Mouse (Mus musculus) thymus, postnatal 4 days (tissue): ENCODE results near the gene Phactr2.

Experiments used
- DNase-seq: peaks from one replicate; pipeline ENCODE4 v3.0.0; 2021

Phactr2 gene

GRCm38 (mm10) chr10:13323806-13324411 is 150.3 kb downstream of the Phactr2 start:
- peak; percentile 39 for DNase-seq

DNA sequence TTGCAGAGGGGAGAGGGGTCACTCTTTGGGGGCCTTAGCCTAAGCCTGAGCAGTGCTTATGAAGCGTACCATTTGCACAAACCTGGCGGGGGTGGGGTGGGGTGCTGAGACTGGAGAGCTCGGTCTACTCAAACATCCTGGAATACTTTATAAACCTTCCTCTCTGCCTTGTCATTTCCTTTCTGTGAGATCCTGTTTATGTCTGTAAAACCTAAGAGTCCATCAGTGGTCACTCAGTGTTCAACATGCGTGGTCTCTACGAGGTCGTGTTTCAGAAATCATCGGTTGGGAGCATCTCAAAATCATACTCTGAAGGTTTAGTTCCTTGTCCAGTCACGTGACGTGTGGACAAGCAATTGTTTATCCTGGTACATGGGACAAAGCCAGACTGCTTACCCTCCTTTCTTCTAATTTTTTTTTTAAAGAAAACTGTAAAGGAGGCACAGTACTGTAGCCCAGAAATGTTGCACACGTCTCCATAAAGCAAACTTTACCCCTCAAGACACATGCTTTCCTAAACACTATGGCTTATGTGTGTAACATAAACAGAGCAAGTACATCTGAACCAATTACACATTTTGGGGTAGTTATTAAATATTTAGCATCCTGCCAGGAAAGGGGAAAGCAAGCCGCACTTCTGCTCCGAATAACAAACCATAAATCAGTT is 150.9 kb downstream of the Phactr2 start:
- DNase-seq, result no peak

GRCm38 (mm10) chr10:13314999-13315398 is 159.2 kb downstream of the Phactr2 start:
- DNase-seq, result no peak

DNA sequence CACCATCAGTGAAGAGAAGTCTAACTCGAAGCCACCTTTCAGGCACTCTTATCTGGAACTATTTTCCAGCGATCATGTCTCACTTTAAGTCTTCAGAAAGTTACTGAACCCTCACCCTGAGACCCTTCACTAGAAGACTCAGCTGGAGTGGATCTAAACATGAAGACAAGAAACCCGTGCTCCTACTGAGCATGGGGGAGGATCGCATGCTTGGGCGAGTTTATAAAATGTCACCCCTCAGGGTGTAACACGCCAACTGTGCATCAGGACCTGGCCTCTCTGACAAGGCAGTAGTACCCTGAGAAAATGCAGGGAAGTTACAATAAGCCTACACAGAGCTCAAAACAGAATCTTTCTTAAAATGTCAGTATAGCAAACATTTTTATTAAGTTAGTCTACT is 161.6 kb downstream of the Phactr2 start:
- no peak for DNase-seq

- no peak for DNase-seq
These were observed 162.6 kb downstream of the Phactr2 start for GRCm38 (mm10) chr10:13311612-13312011.

DNA sequence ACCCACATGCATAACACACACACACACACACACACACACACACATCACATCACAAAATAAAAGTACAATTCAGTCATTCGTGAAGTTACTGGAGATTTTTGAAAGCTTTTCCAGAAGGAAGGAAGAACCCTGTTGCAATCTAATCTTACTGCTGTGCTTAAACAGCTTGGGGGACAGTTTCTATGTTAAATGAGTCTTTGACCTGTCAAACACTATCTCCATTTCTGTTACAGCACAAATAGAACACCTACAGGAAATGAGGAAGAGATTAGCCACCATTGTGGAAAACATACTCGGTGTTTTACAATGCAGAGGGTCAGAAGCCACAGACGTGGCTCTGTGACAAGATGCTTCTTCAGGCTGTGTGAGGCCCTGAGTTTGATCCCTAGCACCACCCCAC is 164.1 kb downstream of the Phactr2 start:
- DNase-seq, result no peak

- no peak for DNase-seq
These were observed 169.5 kb downstream of the Phactr2 start for GRCm38 (mm10) chr10:13304641-13305241.

DNA sequence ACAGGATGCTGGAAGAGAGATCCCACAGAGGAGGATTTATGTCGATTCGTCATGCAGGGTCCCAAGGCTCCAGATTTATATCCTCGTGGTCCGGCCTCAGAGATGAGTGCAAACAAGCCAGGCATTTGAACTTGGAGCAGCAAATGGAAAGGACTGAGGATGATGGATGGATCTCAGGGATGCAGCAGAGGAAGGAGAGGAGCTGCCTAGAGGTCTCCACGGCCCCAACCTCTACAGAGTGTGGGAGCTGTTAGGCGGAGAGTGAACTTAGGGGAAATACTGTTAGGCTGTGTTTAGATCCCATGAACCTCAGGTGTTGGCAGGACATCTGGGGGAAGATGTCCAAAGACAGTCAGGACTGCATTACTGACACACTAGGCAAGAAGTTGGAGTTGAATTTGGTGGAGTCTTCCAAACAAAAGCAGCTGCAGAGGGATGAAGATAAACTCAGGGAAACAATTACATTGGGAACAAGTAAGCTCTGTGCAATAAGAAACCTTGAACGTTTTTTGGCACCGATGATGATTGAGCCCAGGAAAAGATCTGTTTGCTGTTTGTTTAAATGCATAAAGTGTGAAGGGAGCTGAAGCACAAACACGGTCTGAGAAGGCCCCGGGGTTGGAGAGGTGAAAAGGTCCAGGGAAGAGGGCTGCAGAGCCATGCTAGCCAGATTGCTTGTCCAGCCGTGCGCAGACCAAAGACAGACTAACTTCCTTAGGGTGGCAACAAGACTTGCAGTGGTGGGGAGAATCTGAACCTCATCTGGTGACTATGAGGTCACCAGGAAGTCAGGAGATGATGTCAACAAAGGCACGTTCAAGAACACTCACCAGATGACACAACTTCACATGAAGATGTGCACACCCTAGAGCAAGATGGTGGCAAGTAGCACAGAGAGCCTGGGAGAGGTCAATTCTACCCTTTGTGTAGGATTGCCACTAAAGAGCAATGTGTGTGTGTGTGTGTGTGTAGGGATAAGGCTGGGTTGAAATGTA is 170.6 kb downstream of the Phactr2 start:
- DNase-seq, result no peak

DNA sequence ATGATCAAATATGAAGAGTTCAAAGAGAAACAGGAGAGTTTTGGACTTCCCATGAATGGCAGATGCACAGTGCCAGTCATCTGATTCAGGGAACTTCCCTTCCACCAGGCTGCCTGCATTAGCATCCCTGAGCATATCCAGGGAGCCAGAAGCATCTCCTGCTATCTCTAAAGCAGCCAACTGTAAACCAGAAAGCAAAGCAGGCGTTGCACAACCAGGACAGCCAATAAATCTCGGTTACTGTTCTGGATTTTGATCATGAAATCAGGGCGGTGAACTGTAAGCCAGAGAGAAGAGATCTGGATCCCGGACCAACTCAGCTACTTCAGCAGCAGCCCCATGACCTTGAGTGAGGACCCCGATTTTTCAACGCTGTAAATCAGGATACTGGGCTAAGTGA is 173.6 kb downstream of the Phactr2 start:
- DNase-seq, result no peak

DNA sequence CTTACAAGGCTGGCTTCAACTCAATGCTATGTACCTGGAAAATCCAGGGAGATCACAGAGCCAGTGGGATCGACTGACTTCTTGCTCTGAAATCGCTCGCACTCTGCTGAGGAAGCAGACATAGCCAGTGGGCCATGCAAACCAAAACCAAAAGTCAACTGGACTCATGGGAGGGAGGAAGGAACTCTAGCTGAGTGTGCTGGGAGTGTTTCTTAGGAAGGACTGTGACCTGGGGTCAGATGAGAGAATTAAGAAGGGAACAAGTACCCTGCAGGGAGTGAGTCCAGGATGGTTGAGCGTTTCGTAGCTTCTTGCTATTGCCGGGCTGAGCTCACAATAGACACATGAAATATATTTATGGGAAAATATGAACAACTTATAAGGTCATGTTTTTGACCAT is 174.0 kb downstream of the Phactr2 start:
- no peak for DNase-seq

GRCm38 (mm10) chr10:13294886-13295285 is 179.3 kb downstream of the Phactr2 start:
- no peak for DNase-seq

- no peak for DNase-seq
These were observed 182.2 kb downstream of the Phactr2 start for GRCm38 (mm10) chr10:13292026-13292425.

- DNase-seq, result no peak
These were observed 184.8 kb downstream of the Phactr2 start for GRCm38 (mm10) chr10:13289252-13289961.

DNA sequence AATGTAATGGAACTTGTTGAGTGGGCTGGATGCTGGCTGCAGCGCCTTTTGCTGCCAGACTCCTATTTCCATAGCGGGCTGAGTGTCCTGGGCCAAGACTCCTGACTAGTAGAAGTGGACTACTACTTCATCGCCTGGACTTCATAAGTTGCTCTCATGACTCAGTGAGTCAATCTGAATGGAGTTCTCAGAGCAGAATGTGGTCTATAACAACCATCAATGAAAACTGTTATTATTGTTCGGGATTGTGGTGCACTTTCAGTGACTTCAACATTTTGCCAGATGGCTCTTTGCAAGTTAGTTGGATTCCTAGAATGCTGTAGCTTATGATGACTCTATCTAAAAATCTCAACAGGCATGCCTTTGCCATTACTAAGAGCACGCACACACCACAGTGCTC is 185.9 kb downstream of the Phactr2 start:
- DNase-seq, result no peak

DNA sequence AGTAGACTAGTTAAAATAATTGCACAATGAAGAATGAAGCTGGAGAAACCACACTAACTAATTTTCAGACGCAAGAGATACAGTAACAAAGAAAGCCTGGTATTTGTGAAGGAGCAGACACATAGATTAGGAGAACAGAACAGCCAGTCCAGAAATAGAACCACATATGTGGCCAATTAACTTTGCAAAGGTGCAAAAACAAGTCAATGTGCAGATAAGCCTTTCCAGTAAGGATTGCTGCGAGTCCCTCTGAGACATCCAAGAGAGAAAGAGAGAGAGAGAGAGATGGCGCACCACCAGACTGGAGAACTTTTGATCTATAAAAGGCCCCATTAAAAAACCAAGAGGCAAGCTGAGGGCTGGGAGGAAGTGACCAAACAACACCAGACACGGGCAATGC is 190.8 kb downstream of the Phactr2 start:
- DNase-seq, result no peak

GRCm38 (mm10) chr10:13280298-13280853 is 193.8 kb downstream of the Phactr2 start:
- no peak for DNase-seq

GRCm38 (mm10) chr10:13276298-13276697 is 197.9 kb downstream of the Phactr2 start:
- DNase-seq, result no peak

- no peak for DNase-seq
These were observed 199.1 kb downstream of the Phactr2 start for GRCm38 (mm10) chr10:13275152-13275551.

DNA sequence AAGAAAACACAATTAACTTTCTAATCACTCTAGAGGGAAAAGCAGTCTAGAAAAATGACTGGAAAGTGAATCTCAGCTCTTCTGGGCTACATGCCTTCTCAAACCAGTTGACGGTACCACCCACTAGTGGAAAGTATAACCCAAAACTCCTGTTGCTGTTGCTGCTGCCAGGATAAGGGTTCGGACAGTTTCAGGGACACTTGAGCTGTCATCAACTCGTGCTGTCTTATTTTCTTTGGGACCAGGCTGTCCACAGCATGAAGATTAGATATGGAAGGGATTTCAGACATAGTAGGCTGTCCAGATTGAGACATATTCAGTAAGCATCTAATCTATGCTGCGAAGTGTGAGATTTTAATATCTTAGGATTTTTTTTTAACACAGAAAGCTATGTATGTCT is 199.5 kb downstream of the Phactr2 start:
- no peak for DNase-seq

DNA sequence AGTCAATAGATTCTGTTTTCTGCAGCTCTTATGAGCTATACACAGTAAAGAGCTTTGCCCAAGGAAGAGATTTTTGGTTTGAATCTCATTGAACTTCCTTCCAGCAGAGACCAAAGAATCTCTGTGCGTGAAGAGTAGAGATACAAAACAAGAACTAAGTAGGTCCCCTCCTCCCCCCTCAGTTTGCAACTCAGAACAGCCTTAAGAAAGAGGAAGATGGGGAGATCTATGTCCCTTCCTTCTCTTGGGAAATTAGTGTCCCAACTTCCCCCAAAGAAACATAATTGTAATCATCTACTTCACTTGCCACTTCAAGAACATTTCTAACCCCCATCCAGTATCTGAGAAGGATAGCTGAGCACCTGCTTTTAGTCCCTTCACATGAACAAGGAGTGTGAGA is 200.5 kb downstream of the Phactr2 start:
- DNase-seq, result no peak

- no peak for DNase-seq
These were observed 202.5 kb downstream of the Phactr2 start for GRCm38 (mm10) chr10:13271716-13272115.

DNA sequence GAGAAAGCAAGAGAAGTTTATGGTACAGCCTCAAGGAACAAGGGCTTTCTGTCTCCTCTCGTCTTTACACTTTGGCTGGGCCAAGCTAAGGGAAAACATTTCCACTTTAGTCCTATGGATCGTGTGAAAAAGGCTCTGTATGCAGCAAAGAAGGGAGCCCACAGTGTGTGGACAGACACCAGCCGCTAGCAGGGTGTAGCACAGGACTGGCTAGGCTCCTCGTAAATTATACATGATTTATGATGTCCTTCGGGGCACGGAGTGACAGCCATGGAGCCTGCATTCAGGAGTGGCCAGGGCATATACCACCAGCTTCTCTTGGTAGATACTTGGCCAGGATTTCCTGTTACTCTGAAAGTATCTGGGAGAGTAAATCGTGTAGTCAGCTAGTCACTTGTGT is 203.1 kb downstream of the Phactr2 start:
- DNase-seq, result no peak
